In genomic region chr6:23873231-23873630, GRCm38 (mm10) we compare ENCODE assay signal across 24 mouse cellular contexts. TPM values are rescaled to one million over a fixed set of nuclear protein-coding genes. Genes with fewer than 3 reads are reported as not detected.
"Had no signal": no experiment of that assay in that cellular context is flagged by ENCODE, and none has a peak within 500 bp of the region (broad histone marks: within the 10 kb centered on the region; RNA-seq: fewer than 3 reads in every experiment).

No protein-coding gene starts in this region.

- H3K27me3 ChIP-seq: kidney, embryonic 15.5 days; limb, embryonic 12.5 days; limb, embryonic 15.5 days; megakaryocyte, embryonic 14.5 days; midbrain, embryonic 13.5 days; neural tube, embryonic 13.5 days; stomach, embryonic 15.5 days had no signal

- H3K4me2 ChIP-seq: kidney, embryonic 15.5 days; limb, embryonic 12.5 days; limb, embryonic 15.5 days; liver, embryonic 11.5 days; lung, embryonic 14.5 days; midbrain, embryonic 13.5 days; neural tube, embryonic 13.5 days; stomach, embryonic 15.5 days had no signal

- H3K36me3 ChIP-seq: kidney, embryonic 15.5 days; limb, embryonic 12.5 days; limb, embryonic 15.5 days; midbrain, embryonic 10.5 days; midbrain, embryonic 13.5 days; neural tube, embryonic 13.5 days; stomach, embryonic 15.5 days had no signal

- H3K4me3 ChIP-seq: kidney, embryonic 15.5 days; limb, embryonic 12.5 days; limb, embryonic 15.5 days; megakaryocyte, embryonic 14.5 days; midbrain, embryonic 10.5 days; midbrain, embryonic 13.5 days; myocyte; neural tube, embryonic 13.5 days; stomach, embryonic 15.5 days had no signal

- H3K27ac ChIP-seq: kidney, embryonic 15.5 days; limb, embryonic 12.5 days; limb, embryonic 15.5 days; liver, embryonic 14.5 days; midbrain, embryonic 10.5 days; midbrain, embryonic 13.5 days; neural tube, embryonic 13.5 days; stomach, embryonic 15.5 days had no signal

- ATAC-seq: liver, postnatal 0 days; lung, postnatal 0 days; midbrain, embryonic 13.5 days; midbrain, embryonic 16.5 days had no signal

- H3K4me1 ChIP-seq: kidney, embryonic 15.5 days; limb, embryonic 12.5 days; limb, embryonic 15.5 days; megakaryocyte, embryonic 14.5 days; stomach, embryonic 15.5 days had no signal

- H3K9ac ChIP-seq: kidney, embryonic 15.5 days; limb, embryonic 12.5 days; limb, embryonic 15.5 days; liver, embryonic 14.5 days; liver, postnatal 0 days; lung, embryonic 14.5 days; midbrain, embryonic 13.5 days; neural tube, embryonic 13.5 days; stomach, embryonic 15.5 days had no signal

- H3K9me3 ChIP-seq: kidney, embryonic 15.5 days; limb, embryonic 12.5 days; limb, embryonic 15.5 days; megakaryocyte, embryonic 14.5 days; midbrain, embryonic 10.5 days; midbrain, embryonic 13.5 days; neural tube, embryonic 13.5 days; stomach, embryonic 15.5 days had no signal

- DNase-seq: kidney, postnatal 10 days; kidney, postnatal 36 days; liver, postnatal 0 days; lung, embryonic 14.5 days; lung, postnatal 36 days; retina, postnatal 1 day; right cerebral cortex, postnatal 25 days; spleen, adult 18-20 months; thymus, adult 18-20 months; thymus, postnatal 36 days had no signal

RNA-seq across cellular contexts. Expression of gene Cadps2, which starts 34.0 kb away (rescaled TPM):
- total RNA-seq: monocyte, adult 5-6 weeks had no signal
